In the genomic region with DNA sequence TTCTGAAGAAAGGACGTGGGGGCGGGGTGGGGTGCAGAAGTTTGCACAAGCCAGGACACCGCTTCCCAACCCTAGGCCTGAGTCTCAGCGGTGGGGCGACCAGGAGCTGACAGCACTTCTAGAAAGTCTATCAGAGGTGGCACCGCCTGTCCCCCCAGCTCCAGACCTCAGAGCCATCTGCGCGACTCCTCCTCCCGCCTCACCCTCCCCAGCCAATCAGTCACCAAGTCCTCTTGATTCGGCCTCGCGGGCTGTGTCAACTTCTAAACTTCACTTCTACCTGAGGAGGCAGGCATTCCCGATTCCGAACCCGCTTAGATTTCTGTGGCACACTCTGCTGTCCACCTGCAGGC, we compare ENCODE assay signal across 8 mouse cellular contexts. TPM values are rescaled to one million over a fixed set of nuclear protein-coding genes. Genes with fewer than 3 reads are reported as not detected.
DNase-seq lines count a peak whose midpoint lies in the region; ATAC-seq and TF ChIP-seq lines count a peak whose summit lies in the region.

No protein-coding gene starts in this region.

- H3K4me3 ChIP-seq in cerebellum, adult 2 months (replicated peaks; ENCODE audit: insufficient read depth, low read depth, low read length) = peak overlapping the region; percentile 34
- peak overlapping the region; percentile 87 for H3K4me3 ChIP-seq in hindbrain, embryonic 13.5 days
- H3K4me3 ChIP-seq in liver, adult 2 months (ENCODE audit: insufficient read depth, low read depth, low read length) = peak overlapping the region; percentile 72
- peak overlapping the region; percentile 72 for H3K4me3 ChIP-seq in midbrain, postnatal 0 days (ENCODE audit: low read depth, low read length)

- no peaks in the 10 kb centered on the region for H3K36me3 ChIP-seq in hindbrain, embryonic 13.5 days
- H3K36me3 ChIP-seq in liver, adult 2 months (ENCODE audit: control insufficient read depth, insufficient read depth, low read length) = no peaks in the 10 kb centered on the region
- H3K36me3 ChIP-seq in midbrain, postnatal 0 days (ENCODE audit: insufficient read depth, low read length) = no peaks in the 10 kb centered on the region

- 0 out of 2 replicates have a peak, but pooled peaks cover 19% of the 10 kb centered on the region for H3K79me2 ChIP-seq in liver, adult 2 months (ENCODE audit: control insufficient read depth, insufficient read depth, low read length)

- 0 out of 2 replicates have a peak, but pooled peaks have one; percentile 16 for TF ChIP-seq POLR2A in cerebellum, adult 2 months (IDR thresholded peaks at IDR 0.05; ENCODE audit: borderline replicate concordance, insufficient read depth, low read length)
- TF ChIP-seq POLR2A in liver, adult 2 months (IDR thresholded peaks at IDR 0.05; ENCODE audit: extremely low read depth, insufficient read depth, low read length) = peak; percentile 88

- H3K9ac ChIP-seq in hindbrain, embryonic 13.5 days = peak overlapping the region; percentile 99
- H3K9ac ChIP-seq in liver, adult 2 months (ENCODE audit: low read depth, low read length) = peak overlapping the region; percentile 94
- H3K9ac ChIP-seq in midbrain, postnatal 0 days (replicated peaks; ENCODE audit: low read length, poor library complexity, severe bottlenecking) = peak overlapping the region; percentile 95

- DNase-seq in ovary, adult 18-20 months (ENCODE audit: low spot score) = peak; percentile 61
- DNase-seq in ovary, postnatal 10 days (ENCODE audit: low spot score) = no peak
- DNase-seq in cerebellum, adult 2 months = peak; percentile 67 to 70
- peak; percentile 71 for DNase-seq in forelimb bud, embryonic 11.5 days (ENCODE audit: low read depth, low spot score)
- DNase-seq in liver, adult 2 months (ENCODE audit: extremely low read depth, low read depth, low spot score) = peak; percentile 87
- DNase-seq in midbrain, postnatal 0 days (ENCODE audit: low spot score) = peak; percentile 68
- peak; percentile 76 for DNase-seq in testis, postnatal 14 days (ENCODE audit: low spot score)

- no peaks in the 10 kb centered on the region for H3K27me3 ChIP-seq in cerebellum, adult 2 months (ENCODE audit: control insufficient read depth, insufficient read depth, low read length)
- no peaks in the 10 kb centered on the region for H3K27me3 ChIP-seq in hindbrain, embryonic 13.5 days
- H3K27me3 ChIP-seq in liver, adult 2 months (ENCODE audit: control insufficient read depth, insufficient read depth, low read length) = no peaks in the 10 kb centered on the region
- no peaks in the 10 kb centered on the region for H3K27me3 ChIP-seq in midbrain, postnatal 0 days (ENCODE audit: insufficient read depth, low read length)

- peaks cover 26% of the 10 kb centered on the region for H3K4me1 ChIP-seq in cerebellum, adult 2 months (ENCODE audit: control insufficient read depth, insufficient read depth, low read length)
- peaks cover 45% of the 10 kb centered on the region for H3K4me1 ChIP-seq in hindbrain, embryonic 13.5 days (replicated peaks)
- H3K4me1 ChIP-seq in liver, adult 2 months (ENCODE audit: control insufficient read depth, insufficient read depth, low read length) = peaks cover 13% of the 10 kb centered on the region
- peaks cover 21% of the 10 kb centered on the region for H3K4me1 ChIP-seq in midbrain, postnatal 0 days (ENCODE audit: insufficient read depth, low read length)

- peak overlapping the region; percentile 99 for H3K4me2 ChIP-seq in hindbrain, embryonic 13.5 days
- peak overlapping the region; percentile 97 for H3K4me2 ChIP-seq in midbrain, postnatal 0 days (ENCODE audit: low read depth, low read length, poor library complexity, severe bottlenecking)

- TF ChIP-seq CTCF in cerebellum, adult 2 months (IDR thresholded peaks at IDR 0.05; ENCODE audit: borderline replicate concordance, insufficient read depth, low read depth, low read length) = no peak
- TF ChIP-seq CTCF in liver, adult 2 months (IDR thresholded peaks at IDR 0.05; ENCODE audit: low read depth, low read length) = no peak
- TF ChIP-seq CTCF in midbrain, postnatal 0 days (IDR thresholded peaks at IDR 0.05) = peak; percentile 20; the same call in 1 of the 2 replicates

- 1% methylated on average over 15 of the region's 15 CpGs for WGBS in cerebellum, adult 2 months
- WGBS in hindbrain, embryonic 13.5 days = under 1% methylated on average over 15 of the region's 15 CpGs
- WGBS in liver, adult 2 months = under 1% methylated on average over 15 of the region's 15 CpGs
- 0% methylated on average over 14 of the region's 15 CpGs for WGBS in midbrain, postnatal 0 days

- H3K27ac ChIP-seq in cerebellum, adult 2 months (ENCODE audit: insufficient read depth, low read length) = no peak overlapping the region
- peak overlapping the region; percentile 98 for H3K27ac ChIP-seq in hindbrain, embryonic 13.5 days
- H3K27ac ChIP-seq in liver, adult 2 months (replicated peaks; ENCODE audit: insufficient read depth, low read depth, low read length) = peak overlapping the region; percentile 43; the same call in 1 of the 2 replicates
- H3K27ac ChIP-seq in midbrain, postnatal 0 days (ENCODE audit: low read depth, low read length) = peak overlapping the region; percentile 85

- peak; percentile 46 for ATAC-seq in hindbrain, embryonic 13.5 days (ENCODE audit: low FRiP score)
- 0 out of 2 replicates have a peak, but pooled peaks have one; percentile 11 for ATAC-seq in midbrain, postnatal 0 days (ENCODE audit: low FRiP score)

- H3K9me3 ChIP-seq in hindbrain, embryonic 13.5 days = no peaks in the 10 kb centered on the region
- no peaks in the 10 kb centered on the region for H3K9me3 ChIP-seq in midbrain, postnatal 0 days (ENCODE audit: low read length)

RNA-seq across cellular contexts. Expression of a gene that starts 1.0 kb away (rescaled TPM):
- polyA plus RNA-seq in cerebellum, adult 2 months (2012; rRNA removed) = 24.8 and 25.5 TPM in 2 replicates
- 36.9 and 39.0 TPM in 2 replicates for polyA plus RNA-seq in hindbrain, embryonic 13.5 days (2015; fragmentation: Nextera tagmentation; extraction: Ambion mirVana)
- total RNA-seq in liver, adult 2 months (2014; rRNA removed) = 0.83 and 0.87 TPM in 2 replicates
- polyA plus RNA-seq in liver, adult 2 months (2012; rRNA removed) = 5.7 and 6.2 TPM in 2 replicates
- total RNA-seq in midbrain, postnatal 0 days (2014; rRNA removed) = 26.7 and 33.3 TPM in 2 replicates
- polyA plus RNA-seq in midbrain, postnatal 0 days (2015; fragmentation: Nextera tagmentation; extraction: Ambion mirVana) = 24.8 and 27.0 TPM in 2 replicates

RNA-seq across cellular contexts. Expression of a gene that starts 51.6 kb away (rescaled TPM):
- 1.9 and 2.4 TPM in 2 replicates for polyA plus RNA-seq in cerebellum, adult 2 months (2012; rRNA removed)
- 0.38 and 0.53 TPM in 2 replicates for polyA plus RNA-seq in hindbrain, embryonic 13.5 days (2015; fragmentation: Nextera tagmentation; extraction: Ambion mirVana)
- under 0.01 and 0.07 TPM in 2 replicates for total RNA-seq in liver, adult 2 months (2014; rRNA removed)
- polyA plus RNA-seq in liver, adult 2 months (2012; rRNA removed) = 0.02 TPM in 1 of 2 replicates, not detected in the other
- total RNA-seq in midbrain, postnatal 0 days (2014; rRNA removed) = 0.19 and 0.38 TPM in 2 replicates
- polyA plus RNA-seq in midbrain, postnatal 0 days (2015; fragmentation: Nextera tagmentation; extraction: Ambion mirVana) = 0.05 TPM in 1 of 2 replicates, not detected in the other

Comparison
In these comparisons a context has a peak if more than half of its experiments do, and no peak if none do; other contexts are left out.
1. H3K4me3 ChIP-seq: peak in every context shown above with its lines; median percentile 87 in hindbrain, embryonic 13.5 days; 72 in liver, adult 2 months; 72 in midbrain, postnatal 0 days; 34 in cerebellum, adult 2 months.